Mouse (Mus musculus): ENCODE measurements around the gene Mapk8ip3. TPM values are rescaled to one million over a fixed set of nuclear protein-coding genes. Genes with fewer than 3 reads are reported as not detected.
"Not testable (repeated sequence)": the region's sequence is repeated elsewhere in the genome, so short reads cannot be mapped to it uniquely, and the experiment has no call there.

Mapk8ip3 gene
- total RNA-seq (2021), result 10 to 100 TPM; 66.2 to 70.4 TPM
- long read RNA-seq, experiment 1, partial matches to known transcripts, result 17 of 21 reads
- long read RNA-seq, experiment 1, other reads (novel, unspliced or antisense), result 3 of 21 reads
- long read RNA-seq, experiment 2, partial matches to known transcripts, result 21 of 27 reads
- long read RNA-seq, experiment 2, other reads (novel, unspliced or antisense), result 4 of 27 reads

DNA sequence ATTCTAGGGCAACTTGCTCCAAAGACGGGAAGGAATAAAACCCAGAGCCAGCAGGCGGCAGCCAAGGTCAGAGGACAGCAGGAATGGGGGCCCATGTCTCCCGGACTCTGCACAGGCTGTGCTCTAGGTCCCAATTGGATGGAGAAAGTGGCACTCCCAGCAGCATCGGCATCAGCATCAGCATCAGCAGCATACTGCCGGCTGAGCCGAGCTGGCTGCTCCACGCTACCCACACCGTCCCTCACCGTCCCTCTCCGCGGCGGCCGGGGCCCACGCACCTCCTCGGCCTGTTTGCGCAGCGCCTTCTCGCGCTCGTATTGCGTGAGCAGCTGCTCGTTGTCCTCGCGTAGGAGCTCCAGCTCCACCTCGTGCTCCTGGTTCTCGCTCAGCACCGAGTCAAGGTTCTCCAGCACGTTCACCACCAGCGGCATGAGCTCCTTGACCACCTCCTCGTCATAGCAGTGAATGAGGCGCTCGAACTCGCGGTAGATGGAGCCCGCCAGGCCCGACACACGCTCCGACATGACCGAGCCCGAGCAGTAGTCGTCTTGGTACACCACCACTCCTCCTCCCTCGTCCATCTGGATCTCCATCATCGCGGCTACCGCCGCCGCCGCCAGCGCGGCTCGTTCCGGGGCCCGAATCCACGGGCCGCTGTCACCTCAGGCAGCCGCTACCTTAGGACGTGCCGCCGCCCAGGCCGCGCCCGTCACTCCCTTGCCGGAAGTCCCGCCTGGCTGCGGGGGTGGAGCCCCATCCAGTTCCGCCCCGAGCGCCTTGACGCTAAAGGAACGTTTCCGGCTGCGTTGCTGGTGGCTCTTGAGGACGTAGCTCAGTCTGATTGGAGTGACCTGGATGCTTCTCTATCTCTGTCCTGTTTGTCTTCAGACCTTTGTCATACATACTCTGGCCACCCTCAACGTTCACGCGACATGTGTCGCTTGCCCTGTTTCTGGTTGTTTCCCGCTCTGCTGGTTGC lies at the start of gene Mapk8ip3:
Mapk8ip3 (minus strand) TSS at position 719 of the 979 bp plus-strand sequence.
- intact Hi-C loops (cut with DNase I), result loop anchor here (10.0 kb wide), 1 partner anchor 338 kb away; the partner anchor contains the start of gene Ube2i
- DNase-seq, result peak; percentile 96 to 98

DNA sequence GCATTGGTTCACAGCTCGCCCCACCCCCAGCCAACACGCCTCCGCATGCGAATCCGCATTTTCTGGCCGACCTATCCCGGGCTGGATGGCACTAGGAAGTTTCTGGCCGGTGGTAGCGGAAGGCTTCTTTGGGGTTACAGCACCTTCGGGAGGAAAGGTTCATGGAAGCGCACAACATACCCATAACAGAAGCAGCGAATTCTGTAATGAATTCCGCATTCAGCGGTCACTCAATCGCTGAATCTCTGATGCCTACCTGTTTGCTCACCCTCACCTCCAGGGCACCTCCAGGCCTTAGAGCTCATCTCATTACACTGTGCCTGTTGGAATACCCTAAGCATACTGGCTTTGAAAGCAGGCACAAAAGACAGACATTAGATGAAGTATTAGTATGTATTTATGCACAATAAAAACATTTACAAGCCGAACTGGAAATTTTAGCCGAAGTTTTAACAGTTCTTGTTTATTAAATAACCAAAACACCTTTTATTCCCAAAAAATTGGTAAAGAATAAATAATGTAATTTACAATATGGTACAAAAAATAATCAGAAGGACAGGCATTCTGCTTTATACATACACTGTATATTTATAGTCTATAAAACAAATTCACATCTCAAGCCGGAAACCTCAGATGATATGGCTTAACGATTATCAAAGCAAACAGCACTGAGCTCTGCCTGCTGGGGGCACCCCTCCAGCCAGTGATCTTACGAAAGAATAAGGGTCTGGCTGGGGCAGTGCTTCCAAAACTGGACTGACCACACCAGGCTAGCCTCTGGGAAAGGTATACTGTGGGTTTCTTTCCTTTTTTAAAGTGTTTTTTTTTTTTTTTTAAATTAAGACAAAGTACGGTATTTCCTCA lies 24.3 kb upstream of the Mapk8ip3 start:
- DNase-seq, result no peak

DNA sequence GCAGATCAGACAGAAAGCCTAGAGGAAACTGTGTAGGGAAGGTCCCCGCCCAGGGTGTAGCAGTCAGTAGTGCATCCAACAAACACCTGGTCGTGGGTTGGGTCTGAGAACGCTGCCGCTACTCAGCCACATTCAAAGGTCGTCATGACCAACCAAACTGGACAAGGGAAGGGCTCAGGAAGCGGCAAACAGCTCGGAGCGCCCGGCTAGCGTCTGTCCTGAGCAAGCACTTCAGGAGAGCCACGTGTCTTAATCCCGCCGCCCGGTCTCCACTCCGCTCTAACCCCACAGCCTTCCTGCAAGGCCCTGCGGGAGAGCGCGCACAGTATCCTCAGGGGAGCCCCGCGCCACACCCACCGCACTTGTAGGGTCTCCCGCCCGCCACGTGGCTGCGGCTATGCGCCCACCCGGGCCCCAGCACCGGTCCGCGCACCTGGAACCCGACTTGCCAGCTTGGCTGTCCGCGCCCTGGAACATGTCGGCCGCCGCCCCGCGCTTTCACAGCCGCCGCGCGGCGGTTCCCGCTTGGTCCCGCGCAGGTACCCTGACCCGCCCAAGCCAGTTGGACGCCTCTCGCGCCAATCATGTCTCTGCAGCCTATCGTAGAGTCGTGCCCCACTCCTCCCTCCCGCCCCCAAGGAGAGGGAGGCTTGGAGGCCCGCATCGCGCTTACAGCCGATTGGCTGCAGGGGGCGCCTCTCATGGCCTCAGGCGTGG lies 23.5 kb upstream of the Mapk8ip3 start, which contains the start of gene Jpt2:
Jpt2 (minus strand) TSS at position 555 of the 717 bp plus-strand sequence.
- intact Hi-C loops (cut with DNase I), result no loop called here
- peak; percentile 97 to 98 for DNase-seq

More for the DNA sequence above, 24.3 kb upstream of the Mapk8ip3 start:
- intact Hi-C loops (cut with DNase I), result no loop called here

DNA sequence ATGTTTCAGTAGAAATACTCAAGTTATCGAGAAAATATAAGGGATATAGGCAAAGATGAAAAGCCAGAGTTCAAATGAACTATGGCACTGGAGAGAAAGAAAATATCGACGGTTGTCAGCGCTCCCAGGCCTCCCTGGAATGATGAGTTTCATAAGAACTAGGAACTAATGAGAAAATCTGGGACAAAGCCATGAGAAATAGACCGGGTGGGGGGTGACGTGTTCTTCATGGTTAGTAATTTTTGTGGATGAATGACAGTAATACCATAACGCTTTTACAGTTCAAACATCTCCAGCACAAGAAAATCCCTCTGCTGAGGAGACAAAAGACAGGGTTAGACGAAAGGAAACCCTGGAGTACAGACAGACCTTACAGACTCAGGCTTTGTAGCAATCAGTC lies 22.6 kb upstream of the Mapk8ip3 start:
- intact Hi-C loops (cut with DNase I), result loop anchor here (2.0 kb wide), 1 partner anchor 21 kb away; no protein-coding TSS in a partner anchor
- DNase-seq, result no peak

DNA sequence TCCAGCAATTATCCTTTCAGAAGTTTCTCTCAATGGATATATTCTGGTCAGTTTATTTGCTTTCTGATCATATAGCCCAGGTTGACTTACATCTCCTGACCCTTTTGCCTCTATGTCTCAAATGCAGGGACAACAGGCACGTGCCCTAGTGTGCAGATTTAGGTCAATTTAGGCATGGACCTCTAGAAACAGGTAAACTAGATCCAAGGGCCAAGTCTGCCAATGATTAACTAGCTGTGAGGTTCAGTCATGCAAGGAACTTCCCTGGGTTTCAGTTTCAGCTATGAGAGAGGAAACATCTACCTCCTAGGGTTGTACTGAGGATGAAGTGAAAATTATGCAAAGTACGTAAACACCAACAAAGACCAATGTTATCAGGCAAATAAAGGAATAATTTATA lies 16.5 kb upstream of the Mapk8ip3 start:
- intact Hi-C loops (cut with DNase I), result no loop called here

DNA sequence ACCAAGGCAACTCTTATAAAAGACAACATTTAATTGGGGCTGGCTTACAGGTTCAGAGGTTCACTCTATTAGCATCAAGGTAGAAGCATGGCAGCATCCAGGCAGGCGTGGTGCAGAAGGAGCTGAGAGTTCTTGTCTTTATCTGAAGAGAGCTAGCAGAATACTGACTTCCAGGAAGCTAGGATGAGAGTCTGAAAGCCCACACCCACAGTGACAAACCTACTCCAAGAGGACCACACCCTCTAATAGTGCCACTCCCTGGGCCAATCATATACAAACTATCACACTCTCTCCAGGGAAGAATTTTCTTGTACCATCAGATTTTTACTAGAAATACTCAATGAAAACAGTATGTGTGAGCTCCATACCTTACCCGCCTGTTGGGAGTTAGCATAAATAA lies 13.9 kb upstream of the Mapk8ip3 start:
- DNase-seq, result no peak
- intact Hi-C loops (cut with DNase I), result no loop called here

More for the DNA sequence above, 16.5 kb upstream of the Mapk8ip3 start:
- no peak for DNase-seq

DNA sequence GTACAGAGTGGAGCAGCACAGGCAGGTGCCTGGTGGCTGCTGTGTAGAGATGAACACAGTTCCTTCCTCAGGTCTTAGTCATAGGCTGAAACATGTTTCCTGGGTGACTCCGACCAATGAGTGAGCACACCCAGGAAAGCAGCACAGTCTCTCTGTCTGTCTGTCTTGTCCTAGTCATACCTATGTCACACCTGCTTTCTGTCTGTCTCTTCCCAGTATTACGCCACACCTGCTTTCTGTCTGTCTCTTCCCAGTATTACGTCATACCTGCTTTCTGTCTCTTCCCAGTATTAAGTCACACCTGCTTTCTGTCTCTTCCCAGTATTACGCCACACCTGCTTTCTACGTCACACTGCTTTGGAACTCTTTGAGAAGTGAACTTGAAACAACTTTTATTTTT lies 11.4 kb upstream of the Mapk8ip3 start:
- DNase-seq, result no peak
- intact Hi-C loops (cut with DNase I), result no loop called here

DNA sequence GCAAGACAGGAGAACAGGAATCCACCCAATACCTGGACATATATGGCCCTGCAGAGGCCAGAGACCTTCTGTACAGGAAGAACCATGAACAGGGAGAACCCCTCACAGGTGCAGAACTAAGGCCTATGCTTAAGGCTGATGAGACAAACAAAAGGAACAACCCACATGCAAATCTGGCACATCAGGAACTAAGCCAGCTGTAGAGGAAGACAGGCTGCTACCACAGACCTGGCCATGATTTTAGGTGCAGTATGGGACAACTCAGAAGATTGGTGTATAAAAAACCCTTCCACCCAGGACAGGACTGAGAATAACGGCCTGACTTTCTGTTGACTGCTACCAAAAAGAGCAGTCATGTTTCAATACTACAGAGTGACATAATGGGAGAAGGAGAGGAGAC lies 6.8 kb upstream of the Mapk8ip3 start:
- intact Hi-C loops (cut with DNase I); DNase-seq: not testable (repeated sequence)

DNA sequence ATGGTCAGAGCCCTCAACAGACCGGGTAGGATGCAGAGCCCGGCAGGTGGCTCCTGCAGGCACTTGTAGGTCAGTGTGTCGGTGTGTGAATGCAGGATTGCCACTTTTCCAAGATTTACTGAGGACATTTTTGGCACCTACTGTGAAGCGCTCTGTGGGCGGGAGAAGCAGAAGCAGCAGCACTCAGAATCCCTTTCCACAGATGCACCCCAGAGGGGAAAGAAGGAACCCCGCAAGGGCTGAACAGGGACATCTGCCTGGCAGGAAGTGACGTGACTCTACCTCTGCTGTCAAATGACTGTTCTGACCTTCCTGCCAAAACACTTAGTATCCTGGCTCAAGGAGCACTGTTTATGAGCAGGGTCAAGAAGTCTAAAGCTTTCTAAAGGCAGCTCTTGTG lies 6.3 kb upstream of the Mapk8ip3 start:
- no peak for DNase-seq
- intact Hi-C loops (cut with DNase I), result no loop called here

DNA sequence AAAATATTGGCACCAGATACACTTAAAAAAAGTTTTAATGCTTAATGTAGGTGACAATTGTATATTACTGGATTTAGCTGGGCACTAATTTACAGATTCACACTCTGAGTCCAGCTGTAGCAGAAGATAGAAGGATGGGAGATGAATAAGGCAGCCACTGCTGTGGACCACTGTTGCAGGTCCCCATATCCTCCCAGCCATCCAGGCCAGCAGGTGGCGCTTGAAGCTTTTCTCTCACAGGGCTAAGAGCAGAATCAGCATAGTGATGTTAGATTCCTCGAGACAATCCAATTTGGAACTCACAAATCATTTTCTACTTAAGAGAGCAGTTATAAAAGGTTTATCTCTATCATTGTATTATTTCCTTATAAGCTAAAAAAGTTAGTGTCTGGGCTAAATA lies 5.7 kb upstream of the Mapk8ip3 start:
- intact Hi-C loops (cut with DNase I), result loop anchor here (1.0 kb wide), 1 partner anchor 74 kb away; the partner anchor contains the start of gene Ift140

DNA sequence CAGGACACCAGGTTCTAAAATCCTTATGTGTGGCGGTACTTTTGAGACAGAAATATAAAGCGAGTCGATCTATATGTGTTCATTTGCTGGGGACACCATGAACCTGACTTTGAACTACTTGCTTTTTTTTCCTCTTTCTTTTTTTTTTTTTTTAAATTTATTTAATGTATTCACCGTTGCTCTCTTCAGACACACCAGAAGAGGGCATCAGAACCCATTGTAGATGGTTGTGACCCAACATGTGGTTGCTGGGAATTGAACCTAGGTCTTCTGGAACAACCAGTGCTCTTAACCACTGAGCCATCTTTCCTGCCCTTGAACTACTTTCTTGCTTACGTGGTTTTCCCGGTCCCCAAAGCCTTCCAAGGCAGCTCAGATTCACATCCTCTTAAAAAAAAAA lies 489 bp upstream of the Mapk8ip3 start:
- intact Hi-C loops (cut with DNase I), result loop anchor here (10.0 kb wide), 1 partner anchor 338 kb away; the partner anchor contains the start of gene Ube2i
- DNase-seq, result no peak

More for the DNA sequence above, 5.7 kb upstream of the Mapk8ip3 start:
- DNase-seq, result peak; percentile 36 to 53

DNA sequence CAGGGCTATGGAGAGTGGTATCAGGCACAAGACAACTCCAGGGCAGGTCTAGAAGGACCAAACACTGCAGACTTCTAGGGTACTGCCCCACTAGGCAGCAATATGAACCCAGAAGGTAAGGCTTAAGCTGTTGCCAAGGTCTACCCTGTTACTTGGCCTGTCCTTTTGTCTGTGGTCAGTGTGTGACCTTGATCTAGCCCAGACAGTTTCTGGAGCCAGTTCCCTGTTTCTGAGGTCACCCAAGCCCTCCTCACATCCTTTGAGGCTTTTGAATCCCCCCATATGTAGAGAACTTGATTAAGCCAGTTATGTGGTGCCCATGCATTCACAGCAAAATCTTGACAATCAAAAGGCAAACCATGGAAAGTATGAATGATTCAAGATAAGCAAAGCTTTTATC lies 1.1 kb downstream of the Mapk8ip3 start:
- intact Hi-C loops (cut with DNase I), result loop anchor here (10.0 kb wide), 1 partner anchor 339 kb away; the partner anchor contains the start of gene Ube2i
- DNase-seq, result no peak

DNA sequence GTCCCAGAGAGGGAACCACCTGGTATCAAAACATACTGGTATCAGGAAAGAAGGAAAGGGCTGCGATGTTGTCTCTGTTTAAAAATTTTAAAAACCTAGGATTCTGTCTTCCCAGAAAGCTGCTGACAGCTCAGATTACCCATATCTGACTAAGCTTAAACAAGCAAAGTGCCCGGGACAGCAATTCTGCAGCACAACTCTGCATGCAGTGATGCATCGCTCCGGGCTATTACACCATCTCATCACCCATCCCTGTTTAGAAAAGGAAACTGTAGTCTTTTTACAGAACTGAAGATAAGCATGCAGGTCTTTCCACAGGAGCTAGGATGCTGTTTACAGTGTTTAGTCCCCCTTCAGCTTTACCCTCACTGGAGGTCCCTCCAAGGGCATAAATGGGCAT lies 1.9 kb downstream of the Mapk8ip3 start:
- no peak for DNase-seq
- intact Hi-C loops (cut with DNase I), result loop anchor here (10.0 kb wide), 1 partner anchor 340 kb away; the partner anchor contains the start of gene Ube2i

DNA sequence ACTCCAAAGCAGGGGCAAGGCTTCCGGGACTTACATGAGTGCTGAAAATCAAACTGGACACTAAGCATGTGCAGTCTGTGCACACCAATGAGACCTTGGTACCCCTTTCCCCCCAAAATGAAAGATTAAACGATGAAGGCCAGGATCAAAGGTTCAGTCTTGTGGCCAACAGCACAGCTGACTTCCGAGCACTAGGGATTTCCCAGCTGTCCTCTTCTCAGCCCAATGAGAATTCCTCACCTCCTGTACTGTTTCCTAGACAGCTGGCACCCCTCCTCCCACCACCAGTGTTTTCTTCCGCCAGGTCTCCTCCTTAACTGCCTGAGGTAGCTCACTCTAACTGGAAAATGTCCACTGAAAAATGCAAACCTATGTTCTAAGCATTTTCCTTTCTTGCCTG lies 3.6 kb downstream of the Mapk8ip3 start:
- no peak for DNase-seq
- intact Hi-C loops (cut with DNase I), result loop anchor here (10.0 kb wide), 1 partner anchor 342 kb away; the partner anchor contains the start of gene Ube2i

DNA sequence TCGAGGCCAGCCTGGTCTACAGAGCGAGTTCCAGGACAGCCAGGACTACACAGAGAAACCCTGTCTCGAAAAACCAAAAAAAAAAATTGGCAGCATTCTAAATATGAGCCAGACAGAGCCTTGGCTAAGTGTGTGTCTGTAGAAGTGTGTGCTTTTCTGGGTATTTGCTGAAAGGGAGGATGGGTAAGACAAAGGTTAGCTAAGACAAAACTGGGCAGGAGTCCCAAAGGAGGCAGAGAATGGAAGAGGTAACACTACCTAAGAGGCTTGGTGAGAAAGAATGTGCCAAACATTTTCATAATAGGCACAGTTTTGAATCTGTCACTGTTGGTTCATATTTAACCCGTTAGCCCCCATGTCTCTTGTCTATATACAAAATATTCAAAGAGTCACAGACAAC lies 4.3 kb downstream of the Mapk8ip3 start:
- no peak for DNase-seq
- intact Hi-C loops (cut with DNase I), result loop anchor here (10.0 kb wide), 1 partner anchor 342 kb away; the partner anchor contains the start of gene Ube2i

DNA sequence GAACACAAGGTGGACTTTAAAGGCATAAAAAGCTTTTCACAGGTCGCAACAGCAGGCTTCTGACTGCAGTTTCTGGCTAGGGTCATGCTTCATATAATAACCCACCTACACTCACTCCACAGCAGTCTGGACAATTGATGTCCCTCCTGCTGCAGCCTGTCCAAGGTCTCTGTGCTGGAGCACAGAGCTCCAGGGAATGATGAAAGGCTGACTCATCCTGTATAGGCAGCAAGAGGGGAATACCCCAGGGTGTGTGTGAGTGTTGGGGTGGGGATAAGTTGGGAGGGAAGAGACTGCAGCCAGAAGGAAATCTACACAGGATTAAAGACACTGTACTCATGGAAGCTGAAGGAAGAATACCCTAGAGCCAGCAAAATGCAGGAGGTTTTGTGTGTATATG lies 7.3 kb downstream of the Mapk8ip3 start:
- intact Hi-C loops (cut with DNase I), result no loop called here
- DNase-seq, result no peak

DNA sequence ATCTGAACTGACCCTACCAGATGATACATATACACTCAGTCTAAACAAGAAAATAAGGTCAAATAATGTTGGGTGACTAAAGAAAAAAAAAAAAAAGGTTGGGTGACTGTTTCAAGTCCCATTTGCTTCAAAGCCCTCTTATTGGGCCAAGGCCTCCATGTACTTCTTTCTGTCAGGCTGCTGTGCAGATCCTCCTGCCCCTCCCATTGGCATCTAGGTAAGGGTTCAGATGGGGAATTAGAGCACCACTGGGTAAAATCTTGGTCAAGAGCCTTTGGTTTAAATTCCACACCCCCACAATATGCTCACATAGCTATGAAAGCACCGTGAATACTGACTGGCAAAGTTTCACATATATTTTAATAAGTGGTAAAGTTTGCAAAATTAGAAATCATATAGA lies 13.5 kb downstream of the Mapk8ip3 start:
- intact Hi-C loops (cut with DNase I), result no loop called here
- DNase-seq, result no peak

DNA sequence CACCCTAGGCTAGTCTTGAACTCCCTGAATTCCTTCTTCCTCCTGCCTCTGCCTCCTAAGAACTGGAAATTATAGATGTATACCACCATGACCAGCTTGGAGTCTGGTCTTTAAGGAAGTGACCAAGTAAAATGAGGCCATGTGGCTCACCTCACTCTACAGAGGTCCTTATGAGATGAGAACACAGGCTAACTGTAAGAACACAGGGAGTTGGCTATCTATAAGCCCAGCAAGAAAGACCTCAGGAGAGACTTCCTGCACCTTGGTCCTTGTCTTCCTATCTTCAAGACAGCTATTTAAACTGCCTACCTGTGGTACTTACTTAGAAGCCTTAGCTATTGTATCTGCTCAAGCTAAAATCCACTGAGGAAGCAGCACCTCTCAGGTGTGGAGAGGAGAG lies 22.8 kb downstream of the Mapk8ip3 start:
- DNase-seq, result no peak
- intact Hi-C loops (cut with DNase I), result no loop called here

DNA sequence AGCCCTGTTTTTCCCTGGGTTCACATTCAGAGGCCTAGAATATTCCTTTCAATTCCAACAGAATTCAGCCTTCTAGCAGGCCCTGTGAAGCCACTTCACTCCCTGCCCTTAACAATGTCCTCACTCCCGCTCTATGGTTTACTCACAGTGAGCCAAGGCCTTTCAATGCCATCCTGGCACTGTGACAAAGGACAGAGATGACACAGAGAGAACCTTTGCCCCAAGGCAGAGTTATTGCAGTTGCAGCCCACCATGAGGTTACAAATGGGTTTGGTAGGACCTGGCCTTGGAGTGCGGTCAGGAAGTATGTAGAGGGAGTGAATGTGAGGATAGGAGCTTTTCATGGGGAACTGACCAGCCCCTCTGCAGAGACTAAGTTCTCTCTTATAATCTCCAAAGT lies 29.2 kb downstream of the Mapk8ip3 start:
- intact Hi-C loops (cut with DNase I), result no loop called here
- DNase-seq, result no peak
